Mouse (Mus musculus): Measurements from ENCODE around the gene Vasp.

GRCm38 (mm10) chr7:19308454-19309277 is 37.0 kb upstream of the Vasp start:
- TF ChIP-seq GATA1 (IDR thresholded peaks at IDR 0.05; ENCODE audit: borderline replicate concordance, low read length) (no peak), FLI1 (IDR thresholded peaks at IDR 0.05; ENCODE audit: low read length) (no peak)

All from megakaryocyte, embryonic 14.5 days (primary cell).